Mouse (Mus musculus): ENCODE measurements around the gene Cplx2. TPM values are rescaled to one million over a fixed set of nuclear protein-coding genes. Genes with fewer than 3 reads are reported as not detected.

Gene Cplx2
- polyA plus RNA-seq, 1 experiment from 2014 or later = 0.23 TPM

DNA sequence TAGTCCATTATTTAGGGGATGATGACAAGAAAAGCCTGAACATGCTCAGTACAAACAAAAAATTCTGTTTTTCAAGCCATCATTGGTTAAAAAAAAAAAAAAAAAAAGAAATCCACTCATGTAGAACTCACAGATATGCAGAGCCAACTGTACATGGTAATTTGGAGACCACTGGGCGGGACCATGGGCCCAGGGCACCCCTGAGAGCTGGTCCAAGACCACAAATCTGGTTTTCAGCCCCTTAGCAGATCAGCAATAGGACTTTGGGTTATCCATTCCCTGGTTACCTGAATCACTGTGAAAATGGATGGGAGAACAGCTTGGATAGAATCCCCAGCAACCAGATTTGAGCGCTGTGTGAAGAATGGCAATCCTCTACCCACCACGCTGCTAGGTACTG is 40.5 kb downstream of the Cplx2 start:
- Histone ChIP-seq H3K27ac (no peak overlapping the region), H3K36me3 (no peaks in the 10 kb centered on the region), H3K27me3 (no peaks in the 10 kb centered on the region), H3K9me3 (replicated peaks) (no peaks in the 10 kb centered on the region), H3K9ac (no peak overlapping the region), H3K4me3 (replicated peaks) (no peak overlapping the region), H3K4me1 (replicated peaks) (no peaks in the 10 kb centered on the region), H3K4me2 (no peak overlapping the region)
- 66% methylated on average over 3 of the region's 3 CpGs for WGBS (ENCODE audit: insufficient replicate concordance)
- ATAC-seq (ENCODE audit: low read depth) = no peak
- no peak for DNase-seq

DNA sequence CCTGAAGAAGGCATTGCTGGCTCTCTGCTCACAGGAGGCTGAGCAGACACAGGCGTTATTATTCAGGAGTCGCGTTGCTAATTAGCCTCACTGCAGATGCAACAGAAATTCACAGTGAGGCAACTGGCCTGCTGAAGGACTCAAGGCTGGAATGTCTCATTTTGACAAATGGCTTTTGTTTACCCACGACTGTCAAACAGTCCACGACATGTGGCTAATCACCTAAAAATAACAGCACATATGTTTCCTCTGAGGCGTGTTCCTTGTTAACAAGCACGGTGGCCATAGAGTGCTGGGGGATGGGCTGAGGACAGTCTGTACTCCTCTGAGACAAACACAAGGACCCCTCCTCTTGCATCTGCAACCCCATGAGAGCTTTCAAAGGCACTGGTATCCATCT is 41.1 kb downstream of the Cplx2 start:
- ATAC-seq (ENCODE audit: low read depth) (no peak), DNase-seq (no peak)
- H3K4me1 ChIP-seq (replicated peaks) = no peaks in the 10 kb centered on the region
- no peaks in the 10 kb centered on the region for H3K27me3 ChIP-seq
- no peak overlapping the region for H3K27ac ChIP-seq
- no peaks in the 10 kb centered on the region for H3K9me3 ChIP-seq (replicated peaks)
- no peak overlapping the region for H3K4me2 ChIP-seq
- no peaks in the 10 kb centered on the region for H3K36me3 ChIP-seq
- H3K9ac ChIP-seq = no peak overlapping the region
- H3K4me3 ChIP-seq (replicated peaks) = no peak overlapping the region
- WGBS (ENCODE audit: insufficient replicate concordance) = 21% methylated on average over 7 of the region's 7 CpGs

DNA sequence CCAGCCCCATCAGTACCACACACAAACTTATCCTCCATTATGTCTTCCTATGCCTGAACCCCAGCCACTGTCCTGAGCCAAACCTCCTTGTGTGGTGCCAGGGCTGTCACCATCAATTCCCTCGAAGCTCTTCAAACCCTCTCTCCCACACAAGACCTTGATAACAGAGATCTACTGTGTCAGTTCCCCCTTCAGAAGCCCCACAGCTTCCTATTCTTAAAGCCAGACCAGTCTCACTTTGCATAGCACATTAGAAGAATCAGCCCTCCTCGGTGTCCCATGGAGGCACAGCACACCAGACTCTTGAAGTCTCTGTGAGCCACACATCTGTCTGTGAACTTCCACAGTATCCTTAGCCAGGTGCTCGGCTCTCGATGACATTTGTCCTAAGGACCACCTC is 41.6 kb downstream of the Cplx2 start:
- Histone ChIP-seq H3K36me3 (no peaks in the 10 kb centered on the region), H3K4me3 (replicated peaks) (no peak overlapping the region), H3K27ac (no peak overlapping the region), H3K9ac (no peak overlapping the region), H3K4me1 (replicated peaks) (no peaks in the 10 kb centered on the region), H3K27me3 (no peaks in the 10 kb centered on the region), H3K4me2 (no peak overlapping the region), H3K9me3 (replicated peaks) (no peaks in the 10 kb centered on the region)
- ATAC-seq (ENCODE audit: low read depth) (no peak), DNase-seq (no peak)
- WGBS (ENCODE audit: insufficient replicate concordance) = 36% methylated on average over 4 of the region's 4 CpGs

DNA sequence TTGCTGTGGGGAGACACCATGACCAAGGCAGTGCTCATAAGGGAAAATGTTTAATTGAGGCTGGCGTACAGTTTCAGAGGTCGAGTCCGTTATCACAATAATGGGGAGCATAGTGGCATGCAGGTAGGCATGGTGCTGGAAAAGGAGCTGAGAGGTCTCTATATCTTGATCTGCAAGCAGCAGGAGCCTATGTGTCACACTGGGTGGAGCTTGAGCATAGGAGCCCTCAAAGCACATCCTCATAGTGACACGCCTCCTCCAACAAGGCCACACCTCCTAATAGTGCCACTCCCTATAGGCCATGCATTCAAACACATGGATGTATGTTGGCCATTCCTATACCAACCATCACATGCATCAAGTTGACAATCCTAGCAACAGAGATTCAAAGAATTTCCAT is 43.9 kb downstream of the Cplx2 start:
- no peaks in the 10 kb centered on the region for H3K9me3 ChIP-seq (replicated peaks)
- no peak overlapping the region for H3K9ac ChIP-seq
- H3K27me3 ChIP-seq = no peaks in the 10 kb centered on the region
- H3K27ac ChIP-seq = no peak overlapping the region
- 83% methylated on average over 4 of the region's 4 CpGs for WGBS (ENCODE audit: insufficient replicate concordance)
- H3K36me3 ChIP-seq = no peaks in the 10 kb centered on the region
- DNase-seq = no peak
- no peak overlapping the region for H3K4me2 ChIP-seq
- no peaks in the 10 kb centered on the region for H3K4me1 ChIP-seq (replicated peaks)
- no peak overlapping the region for H3K4me3 ChIP-seq (replicated peaks)
- ATAC-seq (ENCODE audit: low read depth) = no peak

DNA sequence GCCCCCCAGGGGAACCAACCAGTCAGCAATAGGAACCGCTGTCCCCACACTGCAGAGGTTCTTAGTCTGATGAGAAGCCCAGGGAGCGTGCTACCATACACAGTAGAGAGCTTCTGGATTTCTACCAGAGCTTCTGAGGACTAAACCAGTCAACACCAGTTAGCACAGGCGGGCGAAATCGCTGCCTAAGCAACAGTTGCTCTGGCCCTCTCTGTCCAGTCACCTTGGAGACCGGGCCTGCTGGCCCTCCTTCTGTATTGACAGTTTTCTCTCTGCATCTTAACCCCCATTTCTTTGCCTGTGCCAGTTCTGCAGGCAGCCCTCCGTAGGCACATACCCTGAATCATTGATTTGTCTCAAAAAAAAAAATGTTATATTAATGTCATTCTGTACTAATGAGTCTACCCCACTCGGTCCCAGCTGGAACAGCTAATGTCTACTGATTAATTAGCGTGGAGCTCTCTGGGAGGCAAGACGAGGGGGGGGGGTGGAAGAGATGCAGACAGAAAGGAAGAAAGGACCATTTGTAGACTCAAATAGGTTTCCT is 47.7 kb downstream of the Cplx2 start:
- no peak overlapping the region for H3K4me2 ChIP-seq
- WGBS (ENCODE audit: insufficient replicate concordance) = 69% methylated on average over 10 of the region's 10 CpGs
- H3K4me3 ChIP-seq (replicated peaks) = no peak overlapping the region
- H3K27ac ChIP-seq = no peak overlapping the region
- H3K4me1 ChIP-seq (replicated peaks) = no peaks in the 10 kb centered on the region
- peaks cover 5% of the 10 kb centered on the region; the same call in 1 of the 2 replicates for H3K9me3 ChIP-seq (replicated peaks)
- ATAC-seq (ENCODE audit: low read depth) (no peak), DNase-seq (no peak)
- H3K36me3 ChIP-seq = no peaks in the 10 kb centered on the region
- no peak overlapping the region for H3K9ac ChIP-seq
- no peaks in the 10 kb centered on the region for H3K27me3 ChIP-seq

DNA sequence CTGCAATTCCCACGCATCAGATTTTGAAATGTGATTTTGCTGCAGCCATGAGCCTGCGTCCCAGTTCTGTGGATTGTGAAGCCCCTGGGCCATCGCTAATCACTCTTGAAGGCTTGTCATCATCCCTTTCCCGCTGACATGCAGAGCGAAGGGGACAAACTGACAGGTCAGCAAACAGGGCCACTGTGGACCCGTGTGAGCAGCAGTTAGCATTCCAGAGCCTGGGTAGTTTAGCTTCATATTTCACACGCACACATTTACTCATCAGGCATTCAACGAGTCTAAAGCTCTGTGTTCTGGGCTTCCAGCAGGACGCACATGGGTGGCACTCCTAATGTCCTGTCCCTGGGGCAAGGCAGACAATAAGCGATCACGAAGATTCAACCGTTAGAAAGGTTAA is 49.1 kb downstream of the Cplx2 start:
- peaks cover 4% of the 10 kb centered on the region for H3K4me1 ChIP-seq (replicated peaks)
- no peak overlapping the region for H3K9ac ChIP-seq
- no peak overlapping the region for H3K27ac ChIP-seq
- ATAC-seq (ENCODE audit: low read depth) (no peak), DNase-seq (no peak)
- no peaks in the 10 kb centered on the region for H3K27me3 ChIP-seq
- H3K4me3 ChIP-seq (replicated peaks) = no peak overlapping the region
- no peaks in the 10 kb centered on the region for H3K36me3 ChIP-seq
- no peak overlapping the region for H3K4me2 ChIP-seq
- H3K9me3 ChIP-seq (replicated peaks) = peaks cover 5% of the 10 kb centered on the region; the same call in 1 of the 2 replicates
- WGBS (ENCODE audit: insufficient replicate concordance) = 76% methylated on average over 12 of the region's 12 CpGs

DNA sequence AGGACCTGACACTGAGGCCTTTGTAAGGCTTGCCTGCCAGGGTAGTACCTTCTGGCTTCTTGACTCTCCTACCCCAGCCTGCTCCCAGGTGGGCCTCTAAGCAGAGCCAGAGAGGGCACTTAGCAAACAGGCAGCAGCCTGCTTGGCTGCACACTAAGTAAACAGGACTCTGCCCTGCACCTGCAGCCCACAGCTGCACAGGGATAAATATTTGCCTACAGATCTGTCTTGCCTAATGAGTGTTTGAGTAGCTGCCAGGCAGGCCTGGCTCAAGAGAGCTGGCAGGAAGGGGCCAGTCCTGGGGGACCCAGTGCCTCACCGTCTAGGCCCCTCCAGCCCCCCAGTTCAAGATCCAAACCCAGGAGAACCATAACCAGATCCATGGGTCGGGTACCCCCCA is 54.1 kb downstream of the Cplx2 start:
- Histone ChIP-seq H3K9me3 (replicated peaks) (peaks cover 5% of the 10 kb centered on the region; the same call in 1 of the 2 replicates), H3K27ac (0 out of 2 replicates have a peak overlapping the region, but pooled peaks have one; percentile 13), H3K36me3 (no peaks in the 10 kb centered on the region), H3K4me1 (replicated peaks) (peaks cover 4% of the 10 kb centered on the region), H3K4me3 (replicated peaks) (no peak overlapping the region), H3K4me2 (0 out of 2 replicates have a peak overlapping the region, but pooled peaks have one; percentile 12), H3K27me3 (no peaks in the 10 kb centered on the region), H3K9ac (no peak overlapping the region)
- ATAC-seq (ENCODE audit: low read depth) (peak; percentile 85), DNase-seq (no peak)
- 30% methylated on average over 2 of the region's 2 CpGs for WGBS (ENCODE audit: insufficient replicate concordance)

DNA sequence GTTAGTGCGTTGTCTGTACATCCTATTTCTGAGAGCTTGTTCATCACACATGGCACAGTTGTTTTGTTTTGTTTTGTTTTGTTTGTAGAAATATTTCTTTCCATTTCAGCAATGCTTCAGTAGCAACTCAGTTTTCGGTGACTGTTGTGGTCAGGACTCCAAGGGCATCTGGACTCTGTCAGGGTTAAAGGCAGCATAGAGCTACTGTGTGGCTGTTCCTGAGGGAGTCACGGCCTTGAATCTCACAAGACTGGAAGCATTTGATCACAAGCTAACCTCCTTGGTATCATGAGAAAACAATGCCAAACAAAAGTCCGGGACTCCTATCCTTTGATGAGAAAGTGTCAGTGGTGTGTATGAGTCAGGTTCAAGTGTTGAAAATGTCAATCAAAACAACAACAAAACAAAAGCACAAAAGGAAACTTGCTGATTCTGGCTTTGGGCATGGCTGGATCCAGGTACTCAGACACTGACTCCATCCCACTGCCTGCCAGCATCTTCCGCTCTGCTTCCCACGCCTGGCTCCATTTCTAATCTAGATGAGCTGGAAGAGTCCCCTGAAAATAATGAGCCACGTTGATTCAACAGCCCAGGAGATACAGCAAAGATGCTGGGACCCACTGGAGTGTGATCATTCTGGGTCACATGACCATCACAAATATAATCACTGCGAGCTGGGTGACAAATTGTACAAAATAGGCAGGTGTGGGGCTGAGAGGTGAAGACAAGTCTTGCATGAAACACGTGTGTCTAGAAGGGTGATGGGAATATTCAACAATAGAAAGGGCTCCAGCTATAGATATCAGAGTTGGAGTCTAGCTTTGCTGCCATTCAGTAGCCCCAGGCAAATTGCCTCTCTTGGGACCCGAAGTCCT is 55.9 kb downstream of the Cplx2 start:
- Histone ChIP-seq H3K36me3 (no peaks in the 10 kb centered on the region), H3K4me2 (no peak overlapping the region), H3K27me3 (no peaks in the 10 kb centered on the region), H3K4me1 (replicated peaks) (peaks cover 4% of the 10 kb centered on the region), H3K9ac (no peak overlapping the region), H3K9me3 (replicated peaks) (peaks cover 5% of the 10 kb centered on the region; the same call in 1 of the 2 replicates), H3K4me3 (replicated peaks) (no peak overlapping the region), H3K27ac (no peak overlapping the region)
- WGBS (ENCODE audit: insufficient replicate concordance) = 56% methylated on average over 10 of the region's 10 CpGs
- no peak for DNase-seq
- no peak for ATAC-seq (ENCODE audit: low read depth)

DNA sequence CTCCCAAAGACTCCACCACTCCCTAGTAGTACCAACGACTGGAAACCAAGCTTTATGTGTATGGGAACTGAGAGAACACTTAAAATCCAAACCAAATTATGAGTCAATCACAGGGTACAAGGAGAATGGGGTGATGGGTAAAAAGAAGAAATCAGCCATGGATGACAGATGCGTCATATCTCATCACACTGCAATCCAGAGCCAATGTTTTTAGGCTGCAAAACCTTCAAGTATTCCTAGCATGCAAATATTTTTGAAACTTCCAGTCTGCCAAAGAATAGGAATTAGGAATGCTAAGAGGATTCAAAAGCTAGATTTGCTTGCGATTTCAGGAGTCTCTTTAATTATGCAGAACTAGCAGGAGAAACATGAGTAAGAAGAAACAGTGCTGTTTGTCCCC is 57.6 kb downstream of the Cplx2 start:
- ATAC-seq (ENCODE audit: low read depth) = no peak
- H3K9me3 ChIP-seq (replicated peaks) = peaks cover under 1% of the 10 kb centered on the region; the same call in 1 of the 2 replicates
- WGBS (ENCODE audit: insufficient replicate concordance) = 61% methylated on average over 3 of the region's 3 CpGs

DNA sequence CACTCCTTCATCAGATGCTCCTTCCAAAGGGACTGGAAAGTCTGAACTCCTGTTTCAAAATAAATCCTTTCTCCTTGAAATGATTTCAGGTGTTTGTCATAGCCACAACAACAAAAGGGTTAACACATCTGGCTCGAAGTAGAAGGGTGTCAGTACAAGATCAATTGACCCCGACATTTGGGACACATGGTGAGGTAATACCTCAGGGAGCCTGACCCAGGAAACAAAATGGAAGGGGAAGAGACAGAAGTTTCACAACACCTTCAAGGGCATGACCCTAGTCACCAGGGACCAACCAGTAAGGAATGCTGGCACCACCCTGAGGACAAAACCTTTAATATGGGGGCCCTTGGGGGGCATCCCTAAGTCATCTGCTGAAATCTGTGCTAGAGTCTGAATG is 58.9 kb downstream of the Cplx2 start:
- H3K9ac ChIP-seq = no peak overlapping the region
- H3K27ac ChIP-seq = no peak overlapping the region
- no peak for ATAC-seq (ENCODE audit: low read depth)
- no peaks in the 10 kb centered on the region for H3K27me3 ChIP-seq
- no peaks in the 10 kb centered on the region for H3K4me1 ChIP-seq (replicated peaks)
- no peak overlapping the region for H3K4me3 ChIP-seq (replicated peaks)
- DNase-seq = no peak
- H3K9me3 ChIP-seq (replicated peaks) = no peaks in the 10 kb centered on the region
- 33% methylated on average over 2 of the region's 2 CpGs for WGBS (ENCODE audit: insufficient replicate concordance)
- no peak overlapping the region for H3K4me2 ChIP-seq
- H3K36me3 ChIP-seq = no peaks in the 10 kb centered on the region

More for the DNA sequence above, 57.6 kb downstream of the Cplx2 start:
- Histone ChIP-seq H3K9ac (no peak overlapping the region), H3K4me3 (replicated peaks) (no peak overlapping the region), H3K36me3 (no peaks in the 10 kb centered on the region), H3K4me2 (no peak overlapping the region), H3K27me3 (no peaks in the 10 kb centered on the region), H3K27ac (no peak overlapping the region), H3K4me1 (replicated peaks) (peaks cover 4% of the 10 kb centered on the region)
- no peak for DNase-seq

DNA sequence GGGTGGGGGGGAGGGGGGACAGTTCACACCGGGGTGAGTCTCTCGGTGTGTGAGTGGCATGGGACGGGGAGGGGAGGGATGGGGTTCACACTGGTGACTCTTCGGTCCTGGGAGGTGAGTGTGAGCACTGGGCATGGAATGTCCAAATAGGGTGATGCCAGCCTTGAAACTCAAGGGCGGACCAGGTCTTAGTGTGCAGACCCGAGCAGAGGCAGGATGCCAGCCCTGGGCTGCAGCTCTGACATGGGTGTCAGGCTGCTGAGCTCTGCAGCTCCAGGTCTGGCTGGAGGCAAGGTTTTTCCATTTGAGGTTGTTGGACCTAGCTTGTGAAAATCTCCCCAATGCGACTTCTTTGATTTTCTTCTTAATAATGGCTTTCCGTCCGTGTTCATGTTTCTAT is 60.0 kb downstream of the Cplx2 start:
- Histone ChIP-seq H3K27me3 (no peaks in the 10 kb centered on the region), H3K9me3 (replicated peaks) (no peaks in the 10 kb centered on the region), H3K4me2 (no peak overlapping the region), H3K4me1 (replicated peaks) (no peaks in the 10 kb centered on the region), H3K4me3 (replicated peaks) (no peak overlapping the region), H3K27ac (no peak overlapping the region), H3K36me3 (no peaks in the 10 kb centered on the region), H3K9ac (no peak overlapping the region)
- ATAC-seq (ENCODE audit: low read depth) (no peak), DNase-seq (no peak)
- 71% methylated on average over 9 of the region's 9 CpGs for WGBS (ENCODE audit: insufficient replicate concordance)

Measured in liver, embryonic 13.5 days (tissue).